Mouse (Mus musculus): Measurements from ENCODE around the gene Ptdss2. TPM values are rescaled to one million over a fixed set of nuclear protein-coding genes. Genes with fewer than 3 reads are reported as not detected.
A peak's percentile ranks its signal among the peaks of the same experiment; 100 is the strongest.

Gene Ptdss2
- total RNA-seq (2021) = 10 to 100 TPM; 28.1 to 30.3 TPM
- long read RNA-seq, experiment 1, transcript Ptdss2-201 (12 exons, 3,624 nt) = major isoform, 20 of 32 reads
- long read RNA-seq, experiment 1, partial matches to known transcripts = 5 of 32 reads
- long read RNA-seq, experiment 1, other reads (novel, unspliced or antisense) = 6 of 32 reads
- long read RNA-seq, experiment 2, transcript Ptdss2-201 (12 exons, 3,624 nt) = major isoform, 10 of 11 reads
- long read RNA-seq, experiment 2, partial matches to known transcripts = 0 of 11 reads
- long read RNA-seq, experiment 2, other reads (novel, unspliced or antisense) = 1 of 11 reads

- peak; percentile 42 to 74 for DNase-seq
Observed at GRCm38 (mm10) chr7:141122245-141122644, at the start of gene Ptdss2. Gene Ptdss2 (plus strand): TSS chr7:141122382.

DNA sequence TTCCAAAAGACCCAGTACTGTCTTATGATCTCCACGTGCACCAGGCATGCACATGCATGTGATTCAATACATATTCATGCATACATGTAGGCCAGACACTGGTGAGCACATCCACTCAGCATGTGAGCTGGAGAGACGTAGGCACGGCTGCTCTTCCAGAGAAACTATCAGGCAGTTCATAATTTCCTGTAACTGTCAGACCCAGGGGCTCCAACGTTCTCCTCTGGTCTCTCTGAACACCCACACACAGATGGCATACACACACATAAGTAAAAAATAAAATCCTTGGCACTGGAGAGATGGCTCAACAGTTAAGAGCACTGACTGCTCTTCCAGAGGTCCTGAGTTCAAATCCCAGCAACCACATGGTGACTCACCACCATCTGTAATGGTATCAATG is 48.4 kb upstream of the Ptdss2 start:
- no peak for DNase-seq

DNA sequence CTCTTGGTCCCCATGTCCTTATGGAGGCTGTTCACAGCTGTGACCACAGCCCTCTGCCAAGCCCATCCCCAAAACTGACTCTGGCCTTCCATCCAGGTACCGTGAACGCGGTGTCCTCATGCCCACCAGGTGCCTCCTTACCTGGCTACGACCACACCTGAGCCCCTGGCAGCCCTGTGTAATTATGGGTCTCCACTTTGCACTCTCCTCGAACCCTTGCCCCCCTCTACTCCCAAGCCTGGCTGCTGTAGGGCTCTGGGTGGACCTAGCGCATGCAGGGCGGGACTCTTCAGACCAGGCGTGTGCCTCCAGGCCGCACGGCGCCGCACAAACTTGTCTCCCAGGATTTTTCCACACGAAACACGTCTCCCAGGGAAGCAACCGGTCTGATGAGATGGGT is 44.3 kb upstream of the Ptdss2 start, which contains the start of gene Pkp3:
TSS of gene Pkp3 (plus strand) at position 378 of the 400 bp plus-strand sequence.
- DNase-seq = no peak

- no peak for DNase-seq
Observed at GRCm38 (mm10) chr7:141078876-141079275, 43.3 kb upstream of the Ptdss2 start.

DNA sequence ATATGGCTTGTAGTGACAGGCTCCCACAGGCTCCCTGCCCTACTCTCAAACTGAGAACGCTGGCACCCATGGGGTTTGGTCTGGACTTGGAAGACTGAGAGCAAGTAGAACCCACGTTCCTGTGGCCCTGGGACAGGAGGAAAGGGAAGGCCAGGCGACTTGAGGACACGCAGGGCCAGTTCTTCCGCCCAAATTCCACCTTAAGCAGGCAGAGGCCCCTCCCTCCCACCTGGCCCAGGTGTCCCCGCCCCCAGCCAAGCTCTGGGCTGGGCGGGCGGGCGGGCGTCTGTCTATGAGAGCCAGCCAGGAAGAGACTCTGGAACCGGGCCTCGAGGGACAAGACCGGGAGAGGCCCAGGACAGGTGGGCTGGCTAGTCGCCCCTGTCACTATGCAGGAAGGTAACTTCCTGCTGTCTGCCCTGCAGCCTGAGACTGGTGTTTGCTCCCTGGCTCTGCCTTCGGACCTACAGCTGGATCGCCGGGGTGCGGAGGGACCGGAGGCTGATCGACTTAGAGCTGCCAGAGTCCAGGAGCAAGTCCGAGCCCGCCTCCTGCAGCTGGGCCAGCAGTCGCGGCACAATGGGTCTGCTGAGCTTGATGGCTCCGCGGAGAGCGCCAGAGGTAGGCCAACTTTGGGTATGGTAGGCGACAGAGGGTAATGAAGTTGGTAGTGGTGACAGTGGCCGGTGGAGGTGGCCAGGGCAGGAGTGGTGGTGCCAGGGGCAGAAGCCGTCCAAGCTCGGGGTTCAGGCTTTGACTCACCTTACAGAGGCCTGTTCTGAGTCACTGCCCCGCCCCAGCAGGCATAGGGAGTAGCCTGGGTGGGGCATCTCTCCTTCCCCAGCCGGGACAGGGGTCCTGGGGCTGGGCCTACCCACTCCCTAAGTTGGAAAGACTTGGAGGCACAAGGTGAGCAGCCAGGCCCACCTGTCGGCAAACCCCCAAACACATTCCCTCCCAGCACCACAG is 42.4 kb upstream of the Ptdss2 start:
- no peak for DNase-seq

GRCm38 (mm10) chr7:141087894-141088293 is 34.3 kb upstream of the Ptdss2 start:
- DNase-seq = peak in 1 of 2 experiments; percentile 29

- DNase-seq = no peak
Observed at GRCm38 (mm10) chr7:141088473-141088872, 33.7 kb upstream of the Ptdss2 start.

DNA sequence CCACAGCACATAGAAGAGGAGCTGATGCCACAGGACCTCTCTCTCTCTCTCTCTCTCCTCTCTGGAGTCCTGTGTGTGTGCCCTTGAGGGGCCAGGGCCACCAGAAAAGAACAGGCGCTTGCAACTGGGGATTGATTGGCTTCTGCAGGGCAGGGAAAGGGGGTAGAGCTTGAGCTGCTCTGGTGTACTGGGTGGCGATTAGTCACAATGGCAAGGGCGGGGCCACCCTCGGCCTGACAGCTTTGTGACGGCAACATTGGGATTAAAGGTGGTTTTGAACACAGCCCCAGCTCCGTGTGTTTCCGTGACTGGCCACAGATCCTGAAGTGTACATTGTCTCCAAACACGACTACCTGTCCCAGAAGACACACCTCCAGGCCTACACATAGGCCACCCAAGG is 32.0 kb upstream of the Ptdss2 start:
- DNase-seq = no peak

DNA sequence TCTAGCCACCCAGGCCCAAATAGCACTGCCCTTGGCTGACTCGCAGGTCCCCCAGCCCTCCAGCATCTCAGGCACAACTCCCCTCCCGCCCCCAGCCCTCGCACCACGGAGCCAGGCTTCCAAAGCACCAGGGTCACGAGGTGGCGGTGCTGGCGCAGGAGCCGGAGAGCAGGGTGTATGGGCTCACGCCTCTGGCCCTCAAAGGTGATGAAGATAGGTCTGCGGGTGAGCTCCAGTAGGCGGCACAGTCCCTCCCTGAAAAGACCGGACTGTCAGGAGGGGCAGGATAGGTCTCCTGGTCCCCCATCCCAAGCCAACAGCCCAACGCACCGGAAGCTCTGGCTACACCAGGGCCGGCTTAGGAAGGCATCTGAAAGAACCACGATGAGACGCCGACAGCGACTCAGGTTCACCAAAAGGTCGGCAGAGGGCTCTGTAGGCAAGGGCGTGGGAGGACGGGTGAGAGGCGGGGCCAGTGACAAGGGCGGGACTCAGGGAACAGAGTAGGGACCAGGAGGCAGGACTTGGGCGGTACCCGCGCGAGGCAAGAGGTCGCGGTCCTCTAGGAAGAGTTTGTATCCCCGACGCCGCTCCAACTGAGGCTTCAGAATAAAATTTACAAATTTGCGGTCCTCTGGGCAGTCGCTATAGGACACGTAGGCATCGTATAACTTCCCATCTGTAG is 30.0 kb upstream of the Ptdss2 start:
- peak; percentile 89 to 92 for DNase-seq

DNA sequence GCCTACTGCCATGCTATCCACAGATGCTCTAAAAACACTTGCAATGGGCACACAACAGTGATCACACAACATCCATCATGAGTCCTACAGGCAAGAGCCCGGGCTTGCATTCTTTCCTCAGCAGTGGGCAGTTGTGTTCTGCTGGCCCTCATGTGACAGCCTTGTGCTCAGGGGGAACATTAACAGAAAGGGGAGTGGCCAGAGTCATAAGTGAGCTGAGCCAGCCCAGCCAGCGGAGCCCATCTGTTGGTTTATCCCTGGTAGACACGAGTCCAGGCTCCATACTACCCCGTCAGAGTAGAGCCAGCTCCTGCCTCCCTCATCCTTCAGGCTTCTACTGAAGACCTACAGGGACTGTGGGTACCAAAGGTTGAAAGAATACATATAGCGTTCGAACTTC is 28.2 kb upstream of the Ptdss2 start:
- DNase-seq = no peak

GRCm38 (mm10) chr7:141094487-141095205 is 27.5 kb upstream of the Ptdss2 start:
- DNase-seq = no peak

GRCm38 (mm10) chr7:141096021-141096420 is 26.2 kb upstream of the Ptdss2 start:
- no peak for DNase-seq

DNA sequence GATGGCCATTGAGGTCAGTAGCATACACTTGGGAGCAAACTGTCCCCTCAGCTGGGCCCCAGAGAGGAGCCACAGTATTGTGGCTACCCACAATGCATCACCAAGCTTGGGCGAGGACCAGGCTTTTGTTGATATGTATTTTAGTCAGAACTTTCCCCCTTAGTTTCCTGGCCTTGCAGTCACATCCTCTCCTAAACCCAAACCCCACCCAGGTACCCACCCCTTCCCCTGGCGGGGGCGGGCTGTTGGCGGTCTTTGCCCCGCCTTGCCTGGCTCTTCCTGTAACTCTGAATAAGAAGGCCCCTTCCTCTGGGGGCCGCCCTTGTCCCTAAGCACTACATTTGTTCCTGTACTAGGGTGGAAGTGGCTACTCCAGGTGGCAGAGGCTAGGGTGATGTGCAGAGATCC is 25.5 kb upstream of the Ptdss2 start:
- peak; percentile 73 to 90 for DNase-seq

DNA sequence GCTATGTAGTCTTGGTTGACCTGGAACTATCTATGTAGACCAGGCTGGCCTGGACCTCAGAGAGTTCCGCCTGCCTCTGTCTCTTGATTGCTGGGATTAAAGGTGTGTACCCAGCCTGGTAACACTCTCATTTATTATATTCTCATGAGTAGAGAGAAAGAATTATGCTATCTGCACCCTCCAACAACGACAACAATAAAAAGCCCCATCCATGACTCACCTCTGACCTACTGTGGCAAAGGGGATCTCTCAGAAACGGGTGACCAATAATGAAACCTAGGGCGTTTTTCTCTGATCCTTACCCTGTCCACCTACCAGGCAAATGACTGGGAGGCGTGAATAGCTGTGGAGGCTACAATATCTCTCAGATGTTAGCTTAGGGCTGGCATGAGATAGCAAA is 25.0 kb upstream of the Ptdss2 start:
- DNase-seq = no peak

- peak; percentile 27 to 36 for DNase-seq
Observed at GRCm38 (mm10) chr7:141099911-141100691, 22.1 kb upstream of the Ptdss2 start, which contains the start of gene Sigirr. Gene Sigirr (minus strand): TSS chr7:141100572.

GRCm38 (mm10) chr7:141103161-141103560 is 19.0 kb upstream of the Ptdss2 start:
- DNase-seq = no peak

GRCm38 (mm10) chr7:141115874-141116273 is 6.3 kb upstream of the Ptdss2 start:
- DNase-seq = no peak

DNA sequence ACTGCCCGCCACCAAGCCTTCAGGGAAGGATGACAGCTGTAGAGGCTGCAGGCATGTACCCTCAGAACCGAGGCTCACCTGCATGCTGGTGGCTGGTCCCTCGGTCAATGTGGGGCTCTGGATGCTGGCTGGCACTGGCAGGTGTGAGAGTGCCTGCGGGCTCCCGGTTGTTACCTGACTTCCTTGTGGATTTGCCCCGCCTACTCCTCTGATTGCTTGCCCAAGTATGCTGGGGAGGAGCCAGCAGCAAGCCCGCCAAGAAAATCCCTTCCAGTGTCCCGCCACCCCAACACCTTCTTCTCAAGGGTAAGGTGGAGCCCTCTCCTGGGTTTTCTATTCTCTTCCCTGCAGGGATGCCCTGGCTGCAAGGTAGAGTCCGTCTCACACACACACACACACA is 4.5 kb upstream of the Ptdss2 start, which contains the start of gene Ano9:
TSS of gene Ano9 (minus strand) at position 171 of the 400 bp plus-strand sequence.
- DNase-seq = no peak

- DNase-seq = no peak
Observed at GRCm38 (mm10) chr7:141119487-141119886, 2.7 kb upstream of the Ptdss2 start.

DNA sequence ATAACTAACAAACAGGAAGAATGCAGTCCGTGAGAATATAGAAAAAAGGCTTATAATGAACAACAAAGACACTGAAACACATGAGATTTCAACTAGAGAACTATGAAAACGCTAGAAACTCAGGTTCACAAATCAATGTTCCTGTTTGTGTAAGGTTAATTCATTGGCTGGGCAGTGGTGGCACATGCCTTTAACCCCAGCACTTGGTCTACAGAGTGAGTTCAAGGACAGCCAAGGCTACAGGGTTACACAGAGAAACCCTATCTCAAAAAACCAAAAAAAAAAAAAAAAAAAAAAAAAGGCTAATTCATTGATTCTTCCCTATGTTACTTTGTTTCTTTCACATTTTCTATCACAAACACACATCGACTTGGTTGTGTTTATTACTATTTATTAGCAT is 1.6 kb upstream of the Ptdss2 start:
- no peak for DNase-seq

DNA sequence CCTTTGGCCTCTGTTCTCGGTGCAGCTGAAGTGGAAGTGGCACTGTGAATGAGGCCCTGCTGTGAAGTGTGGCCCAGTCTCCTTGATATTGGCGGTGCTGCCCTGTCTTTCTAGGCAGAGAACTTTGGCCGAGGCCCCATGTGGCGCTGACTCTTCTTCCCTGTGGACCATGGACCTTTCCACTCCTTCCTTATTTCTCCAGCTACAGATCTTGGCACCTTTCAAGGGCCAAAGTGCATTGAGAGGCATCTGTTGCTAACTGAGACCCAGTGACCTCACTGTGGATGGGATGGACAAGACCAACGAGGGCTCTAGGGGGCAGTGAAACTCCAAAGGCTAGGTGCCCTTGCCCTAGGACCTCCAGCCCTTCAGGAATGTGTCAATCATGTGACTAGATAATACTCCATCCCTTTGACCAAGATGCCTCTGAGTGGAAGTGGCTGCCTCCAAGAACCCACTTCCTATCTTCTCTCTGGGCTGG is 1.1 kb upstream of the Ptdss2 start:
- no peak for DNase-seq
